Mouse (Mus musculus) stomach, embryonic 14.5 days (tissue): ENCODE measurements around the gene P4ha2. TPM values are rescaled to one million over a fixed set of nuclear protein-coding genes. Genes with fewer than 3 reads are reported as not detected.
"Not testable (repeated sequence)": the region's sequence is repeated elsewhere in the genome, so short reads cannot be mapped to it uniquely, and the experiment has no call there.

Experiments used
- ATAC-seq: fragments of 200-750 bp; cut with Nextera tagmentation; 2 replicates; pipeline ENCODE4 v1.8.0; 2017; ENCODE audit warnings: low read depth, moderate TSS enrichment; ENCODE audit not compliant: insufficient number of reproducible peaks, insufficient read depth, low FRiP score
- H3K27ac ChIP-seq: fragments of 300-500 bp; sonication (generic); 2 replicates; pipeline ENCODE4 v1.5.1; 2014; ENCODE audit warnings: mild to moderate bottlenecking, low read length, moderate library complexity, mixed read lengths
- H3K27me3 ChIP-seq: fragments of 300-500 bp; sonication (generic); 2 replicates; pipeline ENCODE4 v1.6.1; 2014; ENCODE audit warnings: low read length, control low read depth, mixed read lengths; ENCODE audit not compliant: control insufficient read depth, insufficient read depth
- H3K36me3 ChIP-seq: fragments of 300-500 bp; sonication (generic); 2 replicates; pipeline ENCODE4 v1.6.1; 2014; ENCODE audit warnings: mild to moderate bottlenecking, control low read depth, low read length, moderate library complexity, mixed read lengths; ENCODE audit not compliant: control insufficient read depth, insufficient read depth
- H3K4me1 ChIP-seq: fragments of 300-500 bp; sonication (generic); 2 replicates; pipeline ENCODE4 v1.6.1; 2014; ENCODE audit warnings: low read length, control low read depth, mixed read lengths; ENCODE audit not compliant: control insufficient read depth, insufficient read depth
- H3K4me2 ChIP-seq: fragments of 300-500 bp; sonication (generic); replicated peaks from 2 replicates; pipeline ENCODE4 v1.6.1; 2014; ENCODE audit warnings: low read depth, low read length, control low read depth
- H3K4me3 ChIP-seq: fragments of 300-500 bp; sonication (generic); 2 replicates; pipeline ENCODE4 v1.5.1; 2014; ENCODE audit warnings: low read depth, low read length, control low read depth
- H3K9ac ChIP-seq: fragments of 300-500 bp; sonication (generic); replicated peaks from 2 replicates; pipeline ENCODE4 v1.6.1; 2014; ENCODE audit warnings: low read depth, mild to moderate bottlenecking, control low read depth, low read length, moderate library complexity, mixed read lengths
- H3K9me3 ChIP-seq: fragments of 300-500 bp; sonication (generic); 2 replicates; pipeline ENCODE4 v1.6.1; 2016; ENCODE audit warnings: low read depth, low read length, control low read depth; ENCODE audit not compliant: control insufficient read depth
- WGBS: fragments of 180-500 bp; shearing (Covaris S2); extraction: QIAGEN DNeasy Blood & Tissue Kit; methylation state at CpG from one replicate; pipeline ENCODE4 v1.1.7; 2014; 5-methylcytosine and 5-hydroxymethylcytosine counted together
- polyA plus RNA-seq: library from polyadenylated mRNA; unstranded; fragments of >200 nt; fragmentation: Nextera tagmentation; extraction: Ambion mirVana; gene quantifications from 2 replicates; pipeline ENCODE4 v1.2.1, GENCODE M21; 2014

The P4ha2 gene
- polyA plus RNA-seq, 1 experiment from 2014 or later: 46.9 TPM

- H3K27ac ChIP-seq: no peak overlapping the region
- H3K36me3 ChIP-seq: peaks cover 4% of the 10 kb centered on the region; the same call in 1 of the 2 replicates
- no peak overlapping the region for H3K4me2 ChIP-seq
- no peaks in the 10 kb centered on the region for H3K9me3 ChIP-seq
- no peak overlapping the region for H3K4me3 ChIP-seq
- no peaks in the 10 kb centered on the region; the same call in 1 of the 2 replicates for H3K4me1 ChIP-seq
- no peak overlapping the region for H3K9ac ChIP-seq
- ATAC-seq: no peak
- H3K27me3 ChIP-seq: no peaks in the 10 kb centered on the region
- WGBS: 87% methylated on average over 18 of the region's 18 CpGs
Measured at GRCm38 (mm10) chr11:54125982-54126648, 26.2 kb downstream of the P4ha2 start.

- Histone ChIP-seq H3K9me3 (no peaks in the 10 kb centered on the region), H3K27me3 (no peaks in the 10 kb centered on the region), H3K36me3 (peaks cover 4% of the 10 kb centered on the region; the same call in 1 of the 2 replicates), H3K27ac (no peak overlapping the region; the same call in 1 of the 2 replicates), H3K4me2 (no peak overlapping the region), H3K4me3 (no peak overlapping the region), H3K4me1 (no peaks in the 10 kb centered on the region; the same call in 1 of the 2 replicates), H3K9ac (no peak overlapping the region)
- 0 out of 2 replicates have a peak, but pooled peaks have one; percentile 2 for ATAC-seq
- WGBS: 32% methylated on average over 15 of the region's 15 CpGs
Measured at GRCm38 (mm10) chr11:54126654-54127374, 26.9 kb downstream of the P4ha2 start.

- WGBS: 66% methylated on average over 2 of the region's 2 CpGs
- no peaks in the 10 kb centered on the region for H3K27me3 ChIP-seq
- H3K4me1 ChIP-seq: no peaks in the 10 kb centered on the region; the same call in 1 of the 2 replicates
- peaks cover 4% of the 10 kb centered on the region; the same call in 1 of the 2 replicates for H3K36me3 ChIP-seq
- no peak for ATAC-seq
- no peak overlapping the region; the same call in 1 of the 2 replicates for H3K27ac ChIP-seq
- no peaks in the 10 kb centered on the region for H3K9me3 ChIP-seq
- H3K4me3 ChIP-seq: no peak overlapping the region
- H3K4me2 ChIP-seq: no peak overlapping the region
- no peak overlapping the region for H3K9ac ChIP-seq
Measured at GRCm38 (mm10) chr11:54127397-54127796, 27.5 kb downstream of the P4ha2 start.

GRCm38 (mm10) chr11:54129955-54130354 is 30.1 kb downstream of the P4ha2 start:
- Histone ChIP-seq H3K4me2 (no peak overlapping the region), H3K9me3 (no peaks in the 10 kb centered on the region), H3K4me3 (no peak overlapping the region), H3K4me1 (no peaks in the 10 kb centered on the region), H3K36me3 (peaks cover 4% of the 10 kb centered on the region; the same call in 1 of the 2 replicates), H3K27ac (no peak overlapping the region), H3K9ac (no peak overlapping the region), H3K27me3 (no peaks in the 10 kb centered on the region)
- 75% methylated on average over 8 of the region's 8 CpGs for WGBS
- ATAC-seq: no peak

GRCm38 (mm10) chr11:54130721-54131120 is 30.8 kb downstream of the P4ha2 start:
- Histone ChIP-seq H3K4me1 (no peaks in the 10 kb centered on the region), H3K36me3 (peaks cover under 1% of the 10 kb centered on the region; the same call in 1 of the 2 replicates), H3K4me2 (no peak overlapping the region), H3K9me3 (no peaks in the 10 kb centered on the region), H3K27ac (no peak overlapping the region), H3K4me3 (no peak overlapping the region), H3K9ac (no peak overlapping the region), H3K27me3 (no peaks in the 10 kb centered on the region)
- no peak for ATAC-seq
- WGBS: 85% methylated on average over 6 of the region's 6 CpGs

GRCm38 (mm10) chr11:54132290-54132689 is 32.4 kb downstream of the P4ha2 start:
- no peak overlapping the region for H3K4me3 ChIP-seq
- ATAC-seq: no peak
- H3K36me3 ChIP-seq: no peaks in the 10 kb centered on the region; the same call in 1 of the 2 replicates
- H3K27me3 ChIP-seq: no peaks in the 10 kb centered on the region
- WGBS: 52% methylated on average over 10 of the region's 10 CpGs
- no peaks in the 10 kb centered on the region for H3K4me1 ChIP-seq
- no peaks in the 10 kb centered on the region for H3K9me3 ChIP-seq
- no peak overlapping the region for H3K4me2 ChIP-seq
- H3K27ac ChIP-seq: no peak overlapping the region
- no peak overlapping the region for H3K9ac ChIP-seq

GRCm38 (mm10) chr11:54134905-54135304 is 35.0 kb downstream of the P4ha2 start:
- Histone ChIP-seq H3K36me3 (no peaks in the 10 kb centered on the region), H3K27me3 (no peaks in the 10 kb centered on the region), H3K4me3 (no peak overlapping the region), H3K27ac (no peak overlapping the region), H3K9me3 (no peaks in the 10 kb centered on the region), H3K4me1 (no peaks in the 10 kb centered on the region), H3K4me2 (no peak overlapping the region), H3K9ac (no peak overlapping the region)
- 73% methylated on average over 6 of the region's 6 CpGs for WGBS
- no peak for ATAC-seq

GRCm38 (mm10) chr11:54140159-54140558 is 40.3 kb downstream of the P4ha2 start:
- H3K27ac ChIP-seq, H3K4me1 ChIP-seq, H3K4me3 ChIP-seq, ATAC-seq, H3K36me3 ChIP-seq, H3K9me3 ChIP-seq, H3K27me3 ChIP-seq, H3K9ac ChIP-seq, H3K4me2 ChIP-seq: not testable (repeated sequence)
- WGBS: 46% methylated on average over 2 of the region's 2 CpGs
